Mouse (Mus musculus) olfactory bulb, adult 2 months (tissue): ENCODE data around the gene Vmn1r12.

Source experiments
- CTCF ChIP-seq: fragments of 200-500 bp; IDR thresholded peaks from 2 replicates; pipeline ENCODE4 v1.5.1; 2012; ENCODE audit warnings: low read depth, mild to moderate bottlenecking, low read length, moderate library complexity; ENCODE audit not compliant: insufficient read depth
- POLR2A ChIP-seq: fragments of 200-500 bp; IDR thresholded peaks from 2 replicates; pipeline ENCODE4 v1.6.1; 2012; ENCODE audit warnings: mild to moderate bottlenecking, low read depth, low read length, moderate library complexity; ENCODE audit not compliant: insufficient read depth

DNA sequence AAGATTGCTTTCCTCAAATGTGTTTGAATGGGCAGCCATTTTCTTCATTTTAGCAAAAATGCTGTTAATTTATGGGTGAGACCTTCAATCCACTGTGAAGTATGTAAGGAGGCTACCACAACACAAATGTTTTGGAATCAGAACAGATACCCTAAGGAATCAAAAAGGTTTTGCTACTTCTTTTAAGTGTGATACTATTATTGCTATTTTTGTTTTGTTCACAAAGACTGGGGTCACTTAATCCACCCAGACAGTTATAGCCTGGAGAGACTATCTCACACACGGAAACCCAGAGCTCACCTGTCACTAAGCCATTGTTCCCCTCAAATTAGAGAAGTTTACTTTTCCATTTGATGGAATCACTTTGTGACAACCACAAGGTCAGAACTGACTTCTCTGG is 23.6 kb upstream of the Vmn1r12 start, which contains the start of gene Vmn1r11:
- TF ChIP-seq POLR2A (no peak), CTCF (no peak)
